Mouse (Mus musculus) embryonic fibroblast, embryonic 13.5 days (primary cell): Measurements from ENCODE around the gene Tomm6. TPM values are rescaled to one million over a fixed set of nuclear protein-coding genes. Genes with fewer than 3 reads are reported as not detected.

Source experiments
- H3K27ac ChIP-seq: 2 replicates; pipeline ENCODE4 v1.5.1; 2012; ENCODE audit warnings: low read length, control low read depth, inconsistent platforms; ENCODE audit not compliant: insufficient read depth
- H3K4me1 ChIP-seq: 2 replicates; pipeline ENCODE4 v1.6.1; 2011; ENCODE audit warnings: low read length; ENCODE audit not compliant: control insufficient read depth, insufficient read depth
- H3K4me3 ChIP-seq: 2 replicates; pipeline ENCODE4 v1.5.1; 2011; ENCODE audit warnings: mild to moderate bottlenecking, control low read depth, low read length; ENCODE audit not compliant: insufficient read depth
- CTCF ChIP-seq: IDR thresholded peaks from 2 replicates; pipeline ENCODE4 v1.5.1; 2011; ENCODE audit warnings: mild to moderate bottlenecking, control low read depth, low read length, moderate library complexity, borderline replicate concordance; ENCODE audit not compliant: insufficient read depth
- POLR2A ChIP-seq: IDR thresholded peaks from 2 replicates; pipeline ENCODE4 v1.6.1; 2011; ENCODE audit warnings: low read depth, mild to moderate bottlenecking, control low read depth, low read length, moderate library complexity
- polyA plus RNA-seq: library from polyadenylated mRNA; stranded (reverse); fragments of >200 nt; gene quantifications from 2 replicates; pipeline ENCODE4 v1.2.4, GENCODE M21; 2011; ENCODE audit warnings: low read depth; ENCODE audit not compliant: missing spikeins, insufficient read length

Tomm6 gene
- polyA plus RNA-seq, 1 experiment = 150 TPM

GRCm38 (mm10) chr17:47698156-47698555 lies 10.0 kb upstream of the Tomm6 start:
- H3K27ac ChIP-seq = no peak overlapping the region
- H3K4me3 ChIP-seq = no peak overlapping the region
- H3K4me1 ChIP-seq = peaks cover 8% of the 10 kb centered on the region
- no peak for TF ChIP-seq POLR2A
- no peak for TF ChIP-seq CTCF

DNA sequence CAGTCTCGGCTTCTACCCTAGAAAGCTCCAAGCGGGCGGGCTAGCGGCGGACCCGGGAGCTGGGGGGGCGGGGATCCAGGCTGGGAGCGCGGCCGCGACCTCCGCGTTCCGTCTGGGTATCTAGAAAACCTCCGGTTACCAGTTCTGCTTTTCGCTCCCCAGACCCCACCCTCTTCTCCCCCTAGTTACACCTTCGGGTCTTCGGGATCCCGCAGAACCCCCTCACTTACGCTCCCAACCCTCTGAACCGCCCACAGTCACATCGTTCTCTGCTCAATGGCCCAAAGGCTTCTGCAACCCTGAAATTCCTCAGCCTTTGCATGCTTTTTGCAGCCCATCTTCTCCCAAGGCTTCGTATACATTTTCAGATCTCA lies 7.1 kb upstream of the Tomm6 start:
- H3K27ac ChIP-seq = no peak overlapping the region

GRCm38 (mm10) chr17:47694503-47695336 lies 6.5 kb upstream of the Tomm6 start, which contains the start of gene Prickle4:
TSS of gene Prickle4 (minus strand) at chr17:47694736.
- TF ChIP-seq POLR2A (peak; percentile 50; the same call in 1 of the 2 replicates), CTCF (peak; percentile 70)
- H3K4me3 ChIP-seq = peak within 1 kb of the TSS; percentile 68
- H3K4me1 ChIP-seq = peaks cover 8% of the 10 kb centered on the region
- no peak within 1 kb of the TSS for H3K27ac ChIP-seq

More for the DNA sequence above, 7.1 kb upstream of the Tomm6 start:
- Histone ChIP-seq H3K4me3 (peak overlapping the region; percentile 68), H3K4me1 (peaks cover 8% of the 10 kb centered on the region)
- TF ChIP-seq CTCF (no peak), POLR2A (no peak)

- H3K4me1 ChIP-seq = peaks cover 8% of the 10 kb centered on the region
- no peak for TF ChIP-seq POLR2A
- TF ChIP-seq CTCF = no peak
- H3K4me3 ChIP-seq = peak within 1 kb of the TSS; percentile 68
- no peak within 1 kb of the TSS for H3K27ac ChIP-seq
These were observed 6.1 kb upstream of the Tomm6 start, which contains the start of gene Gm21981 for GRCm38 (mm10) chr17:47694442-47694502. TSS of gene Gm21981 (minus strand) at chr17:47694455.

- Histone ChIP-seq H3K27ac (no peak overlapping the region), H3K4me3 (peak overlapping the region; percentile 68), H3K4me1 (peaks cover 8% of the 10 kb centered on the region)
- no peak for TF ChIP-seq POLR2A
These were observed 5.7 kb upstream of the Tomm6 start for GRCm38 (mm10) chr17:47693671-47694441.

DNA sequence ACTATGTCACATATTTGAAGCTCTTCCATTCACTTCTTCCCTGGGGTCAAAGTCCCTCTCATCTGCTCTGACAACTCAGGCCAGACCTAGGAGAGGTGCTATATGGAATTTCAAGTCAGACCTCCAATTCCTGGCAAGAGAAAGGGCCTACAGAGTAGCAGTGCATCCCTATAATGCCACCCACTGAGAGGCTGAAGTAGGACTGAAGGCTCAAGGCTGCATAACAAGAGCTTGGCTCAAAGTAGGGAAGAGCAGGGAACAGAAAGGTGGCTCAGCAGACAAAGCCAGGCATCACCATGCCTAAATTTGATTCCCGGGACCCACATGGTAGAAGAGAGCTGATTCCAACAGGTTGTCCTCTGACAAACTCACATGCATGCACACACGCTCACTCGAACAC lies 3.5 kb upstream of the Tomm6 start:
- Histone ChIP-seq H3K4me1 (peaks cover 11% of the 10 kb centered on the region), H3K4me3 (no peak overlapping the region), H3K27ac (no peak overlapping the region)
- TF ChIP-seq CTCF (no peak), POLR2A (no peak)

GRCm38 (mm10) chr17:47689894-47690293 lies 1.7 kb upstream of the Tomm6 start:
- 0 out of 2 replicates have a peak overlapping the region, but pooled peaks have one; percentile 66 for H3K4me3 ChIP-seq
- TF ChIP-seq POLR2A (no peak), CTCF (no peak)
- peaks cover 8% of the 10 kb centered on the region for H3K4me1 ChIP-seq

DNA sequence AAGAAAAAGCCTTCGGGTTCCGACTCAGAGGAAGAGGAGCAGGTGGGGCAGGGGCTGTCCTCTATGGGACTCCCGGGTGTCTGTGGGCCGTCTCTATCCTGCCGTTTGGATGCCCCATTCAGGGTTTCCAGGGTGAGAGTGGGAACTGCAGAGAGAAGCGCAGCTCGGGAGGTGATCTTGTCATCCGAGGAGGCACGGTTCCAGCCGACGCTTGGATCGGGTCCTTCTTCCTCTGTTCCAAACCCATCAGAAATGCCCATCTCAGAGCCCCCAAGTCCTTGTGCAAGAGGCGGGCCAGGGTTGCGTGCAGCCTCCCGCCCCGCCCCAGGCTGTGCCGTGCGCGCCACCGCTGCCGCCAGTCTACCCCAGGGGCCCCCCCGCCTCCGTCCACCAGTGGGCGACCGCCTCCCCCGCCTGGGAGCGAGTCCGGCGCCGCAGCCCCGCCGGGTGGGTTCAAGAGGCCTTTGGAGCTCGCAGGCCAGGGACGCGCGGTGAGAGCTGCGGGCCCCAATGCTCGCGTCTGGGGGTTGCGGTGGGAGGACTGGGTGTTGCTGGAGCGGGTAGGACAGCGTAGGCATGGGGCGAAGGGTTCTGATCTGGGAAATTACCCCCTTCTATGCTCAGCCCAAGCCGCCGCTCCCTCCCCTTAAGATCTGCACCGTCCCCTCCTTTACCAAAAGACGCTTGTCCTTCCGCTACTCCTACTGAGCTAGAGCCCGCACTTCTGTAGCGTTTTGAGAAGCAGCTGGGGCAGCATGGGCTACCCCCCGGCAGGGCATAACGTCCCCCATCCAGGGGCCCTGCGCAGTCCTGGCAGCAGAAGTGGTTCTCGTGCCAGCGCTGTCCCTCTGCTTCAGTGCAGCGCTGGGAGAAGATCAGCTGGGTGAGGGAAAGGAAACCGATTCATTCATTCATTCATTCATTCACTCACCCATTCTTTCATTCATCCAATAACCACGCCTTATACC lies 706 bp upstream of the Tomm6 start, which contains the start of gene Frs3:
Gene Frs3 (plus strand): TSS at position 423 of the 968 bp plus-strand sequence.
- peaks cover 6% of the 10 kb centered on the region; the same call in 1 of the 2 replicates for H3K4me1 ChIP-seq
- TF ChIP-seq POLR2A = peak; percentile 58
- TF ChIP-seq CTCF = no peak
- peak within 1 kb of the TSS; percentile 83 for H3K4me3 ChIP-seq
- H3K27ac ChIP-seq = no peak within 1 kb of the TSS; the same call in 1 of the 2 replicates

More at GRCm38 (mm10) chr17:47689894-47690293, 1.7 kb upstream of the Tomm6 start:
- H3K27ac ChIP-seq = no peak overlapping the region

GRCm38 (mm10) chr17:47687409-47688343 lies 510 bp downstream of the Tomm6 start:
- Histone ChIP-seq H3K27ac (peak overlapping the region; percentile 19), H3K4me1 (0 out of 2 replicates have a peak, but pooled peaks cover 4% of the 10 kb centered on the region), H3K4me3 (peak overlapping the region; percentile 83)
- peak; percentile 88 for TF ChIP-seq POLR2A
- TF ChIP-seq CTCF = no peak
